Mouse (Mus musculus) right cerebral cortex, adult 18-20 months (tissue): ENCODE data around the gene Ttc9b.
A peak's percentile ranks its signal among the peaks of the same experiment; 100 is the strongest.
"Not testable (repeated sequence)": the region's sequence is repeated elsewhere in the genome, so short reads cannot be mapped to it uniquely, and the experiment has no call there.

ENCODE experiments used
- DNase-seq: peaks from one replicate; pipeline ENCODE4 v3.0.0; 2022; ENCODE audit warnings: mixed read lengths

Gene Ttc9b

GRCm38 (mm10) chr7:27653681-27654437 lies at the start of gene Ttc9b:
Ttc9b (plus strand) TSS chr7:27653915.
- peak; percentile 84 for DNase-seq

GRCm38 (mm10) chr7:27604661-27605348 lies 48.9 kb upstream of the Ttc9b start:
- no peak for DNase-seq

GRCm38 (mm10) chr7:27605499-27606285 lies 48.0 kb upstream of the Ttc9b start:
- peak; percentile 87 for DNase-seq

- no peak for DNase-seq
These were observed 47.0 kb upstream of the Ttc9b start for GRCm38 (mm10) chr7:27606481-27607254.

- peak; percentile 59 for DNase-seq
These were observed 46.1 kb upstream of the Ttc9b start for GRCm38 (mm10) chr7:27607580-27607979.

GRCm38 (mm10) chr7:27608130-27608529 lies 45.6 kb upstream of the Ttc9b start:
- no peak for DNase-seq

- DNase-seq, result no peak
These were observed 44.4 kb upstream of the Ttc9b start for GRCm38 (mm10) chr7:27609285-27609684.

- no peak for DNase-seq
These were observed 44.0 kb upstream of the Ttc9b start for GRCm38 (mm10) chr7:27609688-27610087.

- no peak for DNase-seq
These were observed 43.3 kb upstream of the Ttc9b start for GRCm38 (mm10) chr7:27610370-27610769.

- DNase-seq, result no peak
These were observed 42.8 kb upstream of the Ttc9b start for GRCm38 (mm10) chr7:27610871-27611270.

GRCm38 (mm10) chr7:27612940-27613339 lies 40.8 kb upstream of the Ttc9b start:
- no peak for DNase-seq

GRCm38 (mm10) chr7:27613751-27614499 lies 39.8 kb upstream of the Ttc9b start:
- peak; percentile 56 for DNase-seq

GRCm38 (mm10) chr7:27621028-27621427 lies 32.7 kb upstream of the Ttc9b start:
- DNase-seq, result no peak

GRCm38 (mm10) chr7:27622234-27622633 lies 31.5 kb upstream of the Ttc9b start:
- DNase-seq, result no peak

GRCm38 (mm10) chr7:27624967-27625366 lies 28.7 kb upstream of the Ttc9b start:
- no peak for DNase-seq

GRCm38 (mm10) chr7:27627707-27628106 lies 26.0 kb upstream of the Ttc9b start:
- DNase-seq, result no peak

GRCm38 (mm10) chr7:27628190-27628589 lies 25.5 kb upstream of the Ttc9b start:
- DNase-seq, result no peak

- not testable (repeated sequence) for DNase-seq
These were observed 24.9 kb upstream of the Ttc9b start for GRCm38 (mm10) chr7:27628816-27629215.

GRCm38 (mm10) chr7:27631439-27631838 lies 22.3 kb upstream of the Ttc9b start:
- DNase-seq, result no peak

GRCm38 (mm10) chr7:27633166-27633565 lies 20.5 kb upstream of the Ttc9b start:
- no peak for DNase-seq

GRCm38 (mm10) chr7:27634691-27635090 lies 19.0 kb upstream of the Ttc9b start:
- DNase-seq, result no peak

GRCm38 (mm10) chr7:27635094-27635493 lies 18.6 kb upstream of the Ttc9b start:
- not testable (repeated sequence) for DNase-seq
